Mouse (Mus musculus) spleen, embryonic (tissue): ENCODE data around the gene AI467606.

ENCODE experiments used
- CTCF ChIA-PET: fragments of 350-600 bp; sonication (Branson Sonifier 250); formaldehyde crosslinking; loops from one replicate; lab custom pipeline; 2022; lab: Charles Lee

AI467606 gene

GRCm38 (mm10) chr7:127117948-127118347, 26.8 kb downstream of the AI467606 start:
- CTCF ChIA-PET, result no interaction called here

GRCm38 (mm10) chr7:127118671-127119445, 27.7 kb downstream of the AI467606 start:
- CTCF ChIA-PET, result interaction anchor here (0.7 kb wide), 1 partner anchor 11 kb away, joined by 3 read pairs; no protein-coding TSS in a partner anchor

- CTCF ChIA-PET, result no interaction called here
Observed at GRCm38 (mm10) chr7:127121061-127121910, 30.1 kb downstream of the AI467606 start.

- CTCF ChIA-PET, result no interaction called here
Observed at GRCm38 (mm10) chr7:127121911-127122270, 30.7 kb downstream of the AI467606 start, which contains the start of gene Qprt. Gene Qprt, minus strand, starts transcription at chr7:127122226.

GRCm38 (mm10) chr7:127129638-127130037, 38.5 kb downstream of the AI467606 start:
- CTCF ChIA-PET, result interaction anchor here (1.0 kb wide), 1 partner anchor 10 kb away, joined by 3 read pairs; no protein-coding TSS in a partner anchor

DNA sequence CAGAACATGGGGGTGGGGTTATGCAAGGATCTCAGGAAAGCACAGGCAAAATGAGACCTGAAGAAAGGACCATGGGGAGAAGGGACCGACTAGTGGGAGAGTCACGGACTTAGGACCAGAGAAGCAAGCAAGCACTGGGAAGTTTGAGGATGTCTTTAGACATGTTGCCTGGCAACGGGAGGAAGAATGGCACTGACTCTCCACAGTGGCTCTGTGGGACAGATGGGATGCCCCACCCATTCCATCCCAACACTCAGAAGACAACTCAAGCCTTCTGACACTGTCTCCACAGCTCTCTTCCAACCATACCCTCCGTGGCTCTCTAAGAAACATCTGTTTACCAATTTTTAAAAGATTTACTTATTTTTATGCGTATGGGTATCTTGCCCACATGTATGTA, 42.0 kb downstream of the AI467606 start:
- CTCF ChIA-PET, result interaction anchor here (0.6 kb wide), 1 partner anchor 77 kb away, joined by 17 read pairs; no protein-coding TSS in a partner anchor

DNA sequence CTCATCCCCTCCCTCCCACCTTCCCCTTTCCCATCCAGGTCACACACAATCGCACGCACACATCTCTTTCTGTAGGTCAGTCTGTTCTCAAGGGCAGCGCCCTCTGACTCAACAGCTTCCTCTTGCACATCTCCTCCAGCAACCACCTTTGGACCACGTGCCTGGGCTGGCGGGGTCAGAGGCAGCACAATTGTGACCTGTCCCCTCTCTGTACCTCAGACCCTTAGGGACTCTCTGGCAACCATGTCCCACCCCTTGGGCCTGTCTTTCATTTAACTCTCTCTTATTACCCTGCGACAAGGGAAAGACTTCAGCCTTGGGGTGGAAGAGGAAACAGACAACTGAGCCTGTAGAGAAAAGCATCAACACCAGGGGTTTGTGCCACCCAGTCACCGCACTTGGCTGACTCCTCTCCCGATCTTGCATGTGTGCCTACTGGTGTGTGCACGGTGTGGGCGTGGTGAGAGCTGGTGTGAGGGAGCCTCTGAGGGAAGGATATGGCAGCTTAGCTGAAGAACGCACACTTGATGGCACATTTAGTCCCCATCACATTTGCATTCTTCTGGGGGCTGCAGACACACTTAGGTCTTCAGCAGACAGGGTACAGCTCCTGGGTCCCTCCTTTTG, 43.8 kb downstream of the AI467606 start:
- CTCF ChIA-PET, result interaction anchor here (0.6 kb wide), 1 partner anchor 126 kb away, joined by 9 read pairs; no protein-coding TSS in a partner anchor

DNA sequence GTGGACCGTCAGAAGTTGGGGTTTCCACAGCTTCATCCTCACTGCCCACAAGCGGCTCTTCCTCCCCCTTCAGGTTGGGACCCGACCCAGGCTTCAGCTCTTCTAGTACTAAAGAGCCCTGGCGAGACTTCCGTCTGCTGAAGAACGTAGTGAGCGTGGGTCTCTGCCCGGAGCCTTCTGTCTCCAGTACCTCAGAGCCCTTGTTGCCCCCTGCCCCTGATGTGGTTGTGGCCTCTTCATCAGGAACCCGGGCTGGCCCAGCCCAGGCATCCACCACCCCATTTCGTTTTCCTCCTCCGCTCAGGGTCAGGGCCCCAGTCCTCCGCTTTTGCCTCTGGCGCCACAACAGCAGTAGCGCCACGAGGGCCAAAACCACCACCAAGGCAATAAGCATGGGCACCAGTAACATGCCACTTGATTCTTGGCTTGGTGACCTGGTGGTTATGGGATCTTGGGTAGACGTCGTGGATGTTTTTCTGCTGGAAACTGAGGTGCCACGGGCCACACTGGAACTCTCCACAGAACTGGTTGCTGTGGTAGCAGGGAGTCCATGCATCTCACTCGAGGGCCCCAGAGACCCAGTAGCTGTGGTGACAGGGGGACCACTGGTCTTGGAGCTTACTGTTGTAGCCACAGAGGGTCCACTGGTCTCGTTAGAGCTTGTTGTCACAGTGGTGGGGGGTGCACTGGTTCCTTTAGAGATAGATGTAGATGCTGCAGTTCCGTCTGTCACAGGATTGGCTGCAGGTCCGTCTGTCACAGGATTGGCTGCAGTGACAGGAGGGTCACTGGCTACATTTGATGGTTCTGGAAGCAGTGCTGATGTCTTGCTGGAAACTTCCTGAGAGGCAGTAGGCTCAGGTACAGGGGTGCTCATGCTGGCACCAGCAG, 45.3 kb downstream of the AI467606 start:
- CTCF ChIA-PET, result interaction anchor here (0.7 kb wide), 1 partner anchor 324 kb away, joined by 3 read pairs; no protein-coding TSS in a partner anchor

DNA sequence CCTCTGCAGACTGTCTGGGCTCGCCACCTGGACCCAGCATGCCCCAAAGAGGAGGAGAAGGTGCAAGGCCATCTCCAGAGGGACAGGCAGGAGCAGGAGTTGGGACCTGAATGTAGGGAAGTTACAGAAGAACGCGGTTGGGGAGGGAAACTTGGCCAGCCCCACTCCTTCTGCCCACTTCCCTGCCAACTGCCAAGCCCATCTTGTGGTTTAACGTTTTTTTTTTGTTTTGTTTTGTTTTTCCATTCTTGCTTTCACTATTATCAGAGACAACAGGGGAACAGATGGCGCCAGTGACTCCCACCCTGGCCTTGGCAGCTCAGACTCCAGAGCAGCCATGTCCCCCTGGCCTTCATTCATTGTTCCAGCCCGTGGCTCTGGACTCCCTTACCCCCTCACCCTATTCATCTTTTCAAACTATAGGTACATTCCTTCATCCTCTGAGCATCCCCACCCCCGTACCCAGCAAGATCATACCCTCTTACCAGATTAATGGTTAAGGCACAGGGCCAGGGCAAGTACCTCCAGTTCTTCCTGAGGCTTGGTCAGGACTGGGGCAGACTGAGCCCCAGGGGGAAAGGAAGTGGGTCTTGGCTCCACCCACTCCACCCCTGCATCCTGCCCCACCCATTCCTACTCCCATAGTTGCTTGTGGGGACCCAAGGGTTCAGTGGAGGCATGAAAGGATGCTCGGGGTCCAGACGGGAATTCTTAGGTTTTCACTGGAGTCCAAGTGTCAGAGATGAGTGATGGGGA, 46.3 kb downstream of the AI467606 start, which contains the start of gene Spn:
Gene Spn, minus strand, starts transcription at position 562 of the 756 bp plus-strand sequence.
- CTCF ChIA-PET, result interaction anchor here (0.7 kb wide), 1 partner anchor 325 kb away, joined by 3 read pairs; no protein-coding TSS in a partner anchor

GRCm38 (mm10) chr7:127139100-127139499, 47.9 kb downstream of the AI467606 start:
- CTCF ChIA-PET, result no interaction called here

- CTCF ChIA-PET, result no interaction called here
Observed at GRCm38 (mm10) chr7:127139562-127139961, 48.4 kb downstream of the AI467606 start.

DNA sequence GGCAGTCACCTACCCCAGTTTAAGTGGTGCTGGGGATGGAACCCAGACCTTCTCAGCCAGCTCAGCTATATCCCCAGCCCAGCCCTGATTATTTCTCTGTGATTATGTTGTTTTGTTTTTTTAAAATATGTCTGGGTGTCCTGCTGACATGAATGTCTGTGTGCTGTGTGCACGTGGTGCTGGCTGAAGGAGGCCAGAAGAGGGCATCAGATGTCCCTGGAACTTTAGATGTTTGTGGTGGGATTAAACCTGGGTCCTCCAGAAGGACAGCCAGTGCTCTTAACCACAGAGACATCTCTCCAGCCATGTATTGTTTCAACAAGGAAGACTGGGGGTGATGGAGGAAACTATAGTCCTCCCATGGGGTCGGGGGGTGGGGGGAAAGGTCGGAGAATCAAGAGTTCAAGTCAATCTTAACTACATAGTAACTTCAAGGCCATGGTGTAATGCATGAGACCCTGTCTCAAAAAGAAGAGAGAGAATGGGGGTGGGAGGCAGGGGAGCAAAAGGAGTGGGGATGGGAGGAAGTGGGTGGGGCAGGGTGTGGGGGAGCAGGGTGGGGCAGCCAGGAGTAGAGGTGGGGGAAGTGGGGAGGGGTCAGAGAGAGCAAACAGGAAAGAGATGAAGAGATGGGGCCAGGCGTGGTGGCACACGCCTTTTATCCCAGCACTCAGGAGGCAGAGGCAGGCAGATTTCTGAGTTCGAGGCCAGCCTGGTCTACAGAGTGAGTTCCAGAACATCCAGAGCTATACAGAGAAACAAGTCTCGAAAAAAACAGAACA, 49.7 kb downstream of the AI467606 start:
- CTCF ChIA-PET, result interaction anchor here (0.8 kb wide), 1 partner anchor 36 kb away, joined by 3 read pairs; no protein-coding TSS in a partner anchor

- CTCF ChIA-PET, result no interaction called here
Observed at GRCm38 (mm10) chr7:127142214-127142613, 51.1 kb downstream of the AI467606 start.

GRCm38 (mm10) chr7:127142666-127143065, 51.5 kb downstream of the AI467606 start:
- CTCF ChIA-PET, result interaction anchor here (0.6 kb wide), 2 partner anchors 20 to 149 kb away, joined by 3 to 15 read pairs; no protein-coding TSS in a partner anchor
